Mouse (Mus musculus): Measurements from ENCODE around the gene Xlr3b.

- TF ChIP-seq CTCF (IDR thresholded peaks at IDR 0.05; ENCODE audit: low read depth) (no peak), EP300 (IDR thresholded peaks at IDR 0.05; ENCODE audit: low read depth) (no peak)
Observed at GRCm38 (mm10) chrX:73229288-73229687, 37.3 kb downstream of the Xlr3b start.
